Mouse (Mus musculus): ENCODE data around the gene Lama5. TPM values are rescaled to one million over a fixed set of nuclear protein-coding genes. Genes with fewer than 3 reads are reported as not detected.

Gene Lama5
- polyA plus RNA-seq, 2 experiments from 2014 or later = 0.28 to 0.59 TPM

DNA sequence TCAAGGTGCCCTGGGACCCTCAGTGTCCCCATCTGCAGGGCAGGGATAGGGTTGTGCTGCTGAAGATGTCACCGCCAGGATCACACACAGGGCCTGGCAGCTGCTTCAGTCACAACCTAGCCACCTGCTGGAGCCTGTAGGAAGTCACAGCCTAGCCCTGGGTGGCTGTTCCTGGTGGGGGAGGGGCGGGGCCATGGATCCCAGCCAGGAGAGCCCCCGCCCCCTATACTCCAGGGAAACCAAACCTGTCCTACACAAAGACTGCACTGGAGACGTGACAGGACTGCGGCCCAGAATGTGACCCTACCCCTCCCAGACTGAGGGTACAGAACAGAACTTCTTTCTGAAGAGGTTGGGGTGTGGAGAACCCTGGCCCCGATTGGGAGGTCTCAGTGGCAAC is 3.4 kb downstream of the Lama5 start:
- no peak for ATAC-seq

- no peak for ATAC-seq
These were observed 4.6 kb downstream of the Lama5 start for GRCm38 (mm10) chr2:180221051-180221450.

- no peak for ATAC-seq
These were observed 5.5 kb downstream of the Lama5 start for GRCm38 (mm10) chr2:180220165-180220564.

DNA sequence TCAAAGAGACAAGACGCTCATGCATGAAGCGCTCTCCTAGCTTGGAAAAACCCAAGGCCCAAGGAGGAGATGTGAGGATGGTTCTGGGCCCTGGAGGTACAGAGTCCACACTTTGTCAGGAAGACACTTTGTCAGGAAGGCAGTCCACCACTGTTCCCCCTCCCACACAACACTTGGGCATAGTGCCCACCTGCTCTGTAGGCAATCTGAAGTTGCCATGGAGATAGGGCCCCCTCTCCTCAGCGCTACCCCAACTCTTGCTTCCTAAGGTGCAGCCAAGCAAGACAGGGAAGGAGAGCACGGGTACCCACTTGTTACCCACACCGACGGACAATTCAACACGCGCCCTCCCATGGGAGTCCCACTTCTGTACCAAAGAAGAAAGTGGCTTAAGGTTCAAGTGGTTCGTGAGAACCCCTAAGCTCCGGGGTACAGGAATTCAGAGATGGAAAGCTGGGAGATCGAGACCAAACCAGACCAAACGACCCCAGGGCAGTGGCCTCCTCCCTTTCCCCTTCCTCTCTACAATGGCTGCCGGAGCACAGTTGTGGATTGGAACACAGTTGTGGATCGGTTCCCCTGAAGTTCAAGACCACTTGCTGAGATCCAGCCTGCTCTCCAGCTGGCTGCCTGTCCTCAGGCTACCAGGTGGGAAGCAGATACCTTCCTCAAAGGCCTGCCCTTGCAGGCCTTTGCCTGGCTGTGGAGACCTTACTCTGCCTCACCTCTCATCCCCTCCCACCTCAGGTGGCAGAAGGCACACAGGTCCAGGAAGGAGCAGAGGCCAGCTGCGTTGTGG is 6.3 kb downstream of the Lama5 start:
- ATAC-seq = no peak

DNA sequence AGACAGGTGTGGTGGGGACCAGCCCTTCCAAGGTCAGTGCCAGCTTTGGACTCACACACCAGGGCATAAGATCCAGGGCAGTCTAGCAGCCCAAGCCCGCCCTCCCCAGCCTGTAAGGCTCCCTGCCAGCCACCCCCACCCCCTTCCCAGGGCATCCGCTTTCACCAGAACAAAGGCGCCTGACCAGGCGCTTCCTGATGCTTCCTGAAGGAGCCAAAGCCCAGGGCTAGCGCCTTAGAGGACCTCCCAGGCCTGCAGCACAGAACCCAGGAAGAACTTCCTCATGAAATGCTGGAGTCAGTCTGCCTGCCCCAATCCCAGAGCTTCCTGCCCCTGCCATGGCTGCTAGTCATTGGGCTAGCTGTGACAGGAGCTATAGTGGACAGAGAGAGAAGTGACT is 7.0 kb downstream of the Lama5 start:
- ATAC-seq = no peak

- ATAC-seq = no peak
These were observed 7.4 kb downstream of the Lama5 start for GRCm38 (mm10) chr2:180218241-180218640.

DNA sequence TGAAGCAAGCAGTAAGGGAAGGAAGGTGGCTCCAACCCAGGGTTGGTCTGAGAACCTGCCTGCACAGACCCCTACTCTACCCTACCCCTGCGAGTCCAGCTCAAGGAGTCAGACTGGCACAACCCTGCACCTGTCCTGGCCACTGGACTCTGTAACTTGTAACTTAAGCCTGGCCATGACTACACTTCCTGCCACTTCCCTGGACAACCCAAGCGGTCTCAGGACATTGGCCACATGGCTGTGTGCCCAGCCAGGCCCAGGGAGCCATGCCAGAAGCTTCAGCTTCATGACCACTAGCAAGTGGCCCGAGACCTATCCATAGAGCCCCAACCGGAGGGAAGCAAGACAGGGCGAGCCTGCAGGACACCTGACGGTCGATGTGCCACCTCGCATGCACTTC is 8.1 kb downstream of the Lama5 start:
- no peak for ATAC-seq

DNA sequence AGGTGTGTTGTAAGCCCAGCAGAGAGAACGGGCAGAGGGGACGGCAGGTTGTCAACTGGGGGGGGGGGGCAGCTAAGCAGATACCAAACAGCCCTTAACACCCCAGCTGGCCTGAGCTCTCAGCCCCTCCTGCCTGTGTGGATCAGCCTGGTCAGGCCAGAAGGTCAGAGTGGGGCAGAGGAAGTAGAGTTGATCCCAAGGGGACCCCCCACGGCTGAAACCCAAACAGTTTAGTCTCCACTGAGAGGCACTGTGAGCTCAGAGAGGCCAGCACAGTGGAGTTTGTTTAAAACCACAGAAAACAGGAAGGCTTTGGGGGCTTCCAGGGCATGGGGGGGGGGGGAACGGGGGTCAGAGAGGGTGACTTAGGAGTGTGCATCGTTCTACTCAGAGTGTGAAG is 8.7 kb downstream of the Lama5 start:
- ATAC-seq = no peak

DNA sequence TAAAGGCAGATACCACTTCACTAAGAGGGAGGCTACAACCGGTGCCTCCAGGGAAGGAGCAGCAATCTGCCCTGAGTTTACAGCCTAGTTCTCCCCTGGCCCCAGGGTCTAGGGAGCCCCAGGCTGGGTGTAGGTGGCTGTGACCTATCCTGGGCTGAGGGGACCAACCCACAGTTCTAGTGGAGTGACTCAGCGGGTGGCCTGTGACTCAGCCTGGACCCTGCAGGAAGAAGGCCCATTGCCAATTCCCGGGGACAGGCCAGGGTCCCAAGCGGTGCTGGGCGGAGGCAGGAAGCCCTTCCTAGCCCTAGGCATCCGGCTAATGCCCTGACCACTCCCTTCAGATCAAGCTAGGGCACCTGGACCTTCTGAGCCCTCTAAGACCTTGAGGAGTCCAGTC is 9.7 kb downstream of the Lama5 start:
- ATAC-seq = no peak

DNA sequence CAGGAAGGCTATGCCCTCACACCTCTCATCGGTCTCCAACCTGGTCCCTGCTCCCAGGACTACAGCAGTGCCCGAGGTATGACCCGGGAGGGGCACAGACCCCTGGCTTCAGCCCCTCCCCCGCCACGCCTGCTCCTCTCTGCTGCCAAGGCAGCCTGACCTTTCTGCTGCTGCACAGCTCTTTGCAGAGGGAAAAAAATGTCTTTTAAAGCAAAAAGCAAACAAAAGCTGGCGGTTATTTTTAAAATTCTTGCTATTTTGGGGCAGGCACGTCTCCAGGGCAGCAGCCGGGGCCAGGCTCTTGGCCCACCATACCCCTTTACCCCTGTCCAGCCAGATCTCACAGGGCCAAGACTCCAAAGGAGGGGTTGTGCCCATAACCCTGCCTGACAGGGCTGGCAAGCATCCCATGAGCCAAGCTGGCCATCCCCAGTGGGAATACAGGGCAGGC is 10.6 kb downstream of the Lama5 start:
- no peak for ATAC-seq

GRCm38 (mm10) chr2:180214352-180214978 is 11.2 kb downstream of the Lama5 start:
- ATAC-seq = no peak

- ATAC-seq = no peak
These were observed 13.4 kb downstream of the Lama5 start for GRCm38 (mm10) chr2:180212255-180212654.

GRCm38 (mm10) chr2:180208976-180209375 is 16.7 kb downstream of the Lama5 start:
- no peak for ATAC-seq

DNA sequence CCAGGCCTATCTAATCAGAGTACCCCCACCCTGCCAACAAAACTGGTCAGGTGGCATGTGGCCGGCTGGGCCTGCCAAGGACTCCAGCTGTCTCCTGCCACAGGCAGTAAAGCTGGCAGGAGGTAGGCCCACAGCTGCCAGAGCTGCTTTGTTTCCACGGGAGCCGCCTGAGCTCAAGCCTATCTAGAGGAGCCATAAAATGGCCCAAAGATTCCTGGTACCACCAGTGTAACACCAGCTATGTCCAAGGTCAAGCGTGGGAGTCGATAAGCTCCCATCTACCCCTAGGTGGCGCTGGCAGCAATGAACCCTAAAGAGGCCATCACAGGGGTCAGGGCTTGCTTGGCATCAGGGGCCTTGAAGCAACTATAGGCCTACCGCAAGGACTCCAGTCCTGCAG is 17.8 kb downstream of the Lama5 start:
- ATAC-seq = no peak

DNA sequence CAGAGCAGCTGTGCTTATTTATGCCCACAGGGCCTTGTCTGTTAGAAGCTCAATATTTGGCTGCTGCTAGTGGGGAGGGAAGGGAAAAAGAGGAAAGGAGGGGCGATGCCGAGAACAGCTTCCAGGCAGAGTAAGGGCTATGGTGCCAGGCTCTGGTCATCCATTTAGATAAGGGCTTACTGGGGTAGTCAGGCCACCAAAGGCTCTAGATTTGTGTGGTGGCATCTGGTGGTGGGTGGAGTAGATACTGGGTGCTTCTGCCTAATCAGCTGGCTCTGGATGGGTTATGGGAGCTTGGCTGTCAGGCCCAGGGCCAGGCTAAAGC is 19.7 kb downstream of the Lama5 start:
- ATAC-seq = no peak

DNA sequence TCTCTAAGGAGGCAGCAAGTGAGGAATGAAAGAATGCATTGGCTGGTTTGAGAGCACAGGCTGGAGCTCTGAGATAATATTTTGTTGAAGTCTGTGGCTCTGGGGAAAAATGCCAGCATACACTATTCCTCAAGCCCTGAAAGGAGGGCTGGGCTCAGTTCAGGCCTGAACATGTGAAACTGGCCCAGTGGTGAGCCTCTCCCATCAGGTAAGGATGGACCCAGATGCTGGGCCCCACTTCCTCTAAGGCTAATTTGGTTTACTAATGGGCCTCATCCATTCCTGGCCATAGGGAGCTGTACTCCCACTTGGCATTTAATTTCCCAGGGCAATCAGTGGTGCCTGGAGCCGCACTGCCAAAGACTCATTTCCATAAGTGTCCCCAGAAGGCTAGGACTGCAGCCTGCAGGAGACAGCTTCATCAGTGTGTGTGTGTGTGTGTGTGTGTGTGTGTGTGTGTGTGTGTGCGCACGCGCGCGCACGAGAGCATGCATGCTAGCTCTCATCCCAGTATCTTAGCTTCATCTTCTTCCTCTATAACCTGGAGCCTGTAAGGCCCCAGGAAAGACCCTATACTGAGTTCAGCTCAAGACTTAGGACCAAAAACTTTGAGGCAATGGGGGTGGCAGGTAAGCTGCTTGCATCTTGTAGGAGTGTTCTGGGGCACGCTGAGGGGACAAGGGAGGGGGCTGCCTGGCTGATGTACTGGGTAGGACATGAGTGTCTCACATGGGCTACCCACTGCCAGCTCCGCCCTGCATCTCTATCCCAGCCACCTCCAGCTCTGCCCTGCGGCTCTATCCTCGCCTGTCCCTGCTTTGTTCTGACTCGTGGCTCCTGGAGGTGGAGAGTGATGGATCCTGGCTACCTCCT is 20.3 kb downstream of the Lama5 start:
- no peak for ATAC-seq

- ATAC-seq = no peak
These were observed 21.2 kb downstream of the Lama5 start for GRCm38 (mm10) chr2:180204501-180204900.

DNA sequence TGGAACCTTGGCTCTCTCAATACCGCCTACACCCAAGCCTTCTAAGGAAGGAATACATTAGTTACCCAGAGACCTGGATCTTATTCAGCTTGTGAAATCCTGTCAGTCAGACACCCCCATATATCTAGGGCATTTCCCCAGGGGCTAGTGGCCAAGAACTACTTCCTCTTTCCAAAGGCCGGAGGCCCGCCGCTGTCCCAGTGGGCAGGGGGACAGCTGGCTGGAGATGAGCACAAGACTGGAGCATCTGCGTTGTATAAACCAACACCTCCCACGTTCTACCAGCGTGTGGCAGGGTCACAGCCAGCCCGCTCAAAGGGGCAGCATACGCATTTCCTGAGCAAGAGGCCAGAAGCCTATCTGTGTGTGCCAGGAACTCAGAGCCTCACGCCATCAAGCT is 22.9 kb downstream of the Lama5 start:
- no peak for ATAC-seq

GRCm38 (mm10) chr2:180202263-180202662 is 23.4 kb downstream of the Lama5 start:
- ATAC-seq = no peak

GRCm38 (mm10) chr2:180201303-180201702 is 24.4 kb downstream of the Lama5 start:
- ATAC-seq = no peak

- ATAC-seq = no peak
These were observed 25.0 kb downstream of the Lama5 start for GRCm38 (mm10) chr2:180200681-180201080.

GRCm38 (mm10) chr2:180198782-180199181 is 26.9 kb downstream of the Lama5 start:
- no peak for ATAC-seq

DNA sequence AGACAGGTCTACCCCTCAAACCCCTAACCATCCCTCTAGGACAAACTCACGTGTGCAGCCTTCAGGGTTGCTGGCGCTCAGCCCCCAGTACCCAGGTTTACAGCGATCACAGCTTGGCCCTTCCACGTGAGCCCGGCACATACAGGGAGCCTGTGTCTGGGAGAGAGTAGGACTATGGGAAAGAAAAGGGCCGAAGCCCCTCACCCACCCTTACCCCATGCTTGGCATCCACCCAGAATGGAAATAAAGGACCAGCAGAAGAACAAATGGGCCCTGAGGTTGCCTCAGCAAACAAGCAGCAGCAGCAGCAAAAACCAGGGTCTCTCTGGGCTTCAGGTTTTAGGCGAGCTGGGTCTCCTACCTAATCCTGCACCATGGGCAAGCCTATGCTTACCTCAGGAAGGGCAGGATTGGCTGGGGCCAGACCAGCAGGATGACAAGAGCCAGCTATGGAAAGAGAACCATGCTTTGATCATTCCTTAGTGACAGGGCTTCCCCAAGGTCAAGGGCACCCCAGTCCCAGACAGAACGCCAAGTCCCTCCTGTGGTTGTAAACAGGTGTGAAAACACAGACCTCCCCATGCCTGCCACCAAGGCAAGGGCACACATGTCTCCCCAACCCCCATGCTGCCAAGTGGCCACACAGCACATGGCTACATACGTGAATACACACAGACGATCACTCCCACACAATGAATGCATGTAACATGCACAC is 28.2 kb downstream of the Lama5 start:
- ATAC-seq = no peak
